Mouse (Mus musculus): ENCODE results near the gene Fat1. TPM values are rescaled to one million over a fixed set of nuclear protein-coding genes. Genes with fewer than 3 reads are reported as not detected.

Gene Fat1
- polyA plus RNA-seq, 1 experiment from 2014 or later: 0.78 TPM

GRCm38 (mm10) chr8:45010685-45011084 is 75.4 kb downstream of the Fat1 start:
- Histone ChIP-seq H3K4me1 (ENCODE audit: insufficient read depth) (no peaks in the 10 kb centered on the region), H3K9ac (replicated peaks) (no peak overlapping the region), H3K4me3 (ENCODE audit: low read depth, low read length) (no peak overlapping the region), H3K27me3 (ENCODE audit: insufficient read depth, low read length) (no peaks in the 10 kb centered on the region), H3K27ac (ENCODE audit: low read depth) (no peak overlapping the region), H3K36me3 (replicated peaks; ENCODE audit: insufficient read depth, low read length) (0 out of 2 replicates have a peak, but pooled peaks cover 3% of the 10 kb centered on the region), H3K9me3 (ENCODE audit: low read length) (no peaks in the 10 kb centered on the region; the same call in 1 of the 2 replicates), H3K4me2 (ENCODE audit: low read depth, low read length) (no peak overlapping the region)
- no peak for ATAC-seq
- 37% methylated on average over 4 of the region's 4 CpGs for WGBS (ENCODE audit: insufficient replicate concordance)
- TF ChIP-seq EP300 (IDR thresholded peaks at IDR 0.05; ENCODE audit: low read depth): no peak
- peak; percentile 51 for TF ChIP-seq CTCF (IDR thresholded peaks at IDR 0.05; ENCODE audit: low read depth)
- peak; percentile 29 for DNase-seq

GRCm38 (mm10) chr8:45011774-45012173 is 76.5 kb downstream of the Fat1 start:
- no peak overlapping the region for H3K27ac ChIP-seq (ENCODE audit: low read depth)
- no peak overlapping the region for H3K4me2 ChIP-seq (ENCODE audit: low read depth, low read length)
- DNase-seq: no peak
- H3K9me3 ChIP-seq (ENCODE audit: low read length): no peaks in the 10 kb centered on the region; the same call in 1 of the 2 replicates
- H3K4me1 ChIP-seq (ENCODE audit: insufficient read depth): no peaks in the 10 kb centered on the region
- H3K9ac ChIP-seq (replicated peaks): no peak overlapping the region
- no peak for ATAC-seq
- no peak overlapping the region for H3K4me3 ChIP-seq (ENCODE audit: low read depth, low read length)
- WGBS (ENCODE audit: insufficient replicate concordance): 83% methylated on average over 12 of the region's 12 CpGs
- H3K36me3 ChIP-seq (replicated peaks; ENCODE audit: insufficient read depth, low read length): 0 out of 2 replicates have a peak, but pooled peaks cover 3% of the 10 kb centered on the region
- H3K27me3 ChIP-seq (ENCODE audit: insufficient read depth, low read length): no peaks in the 10 kb centered on the region
- TF ChIP-seq EP300 (IDR thresholded peaks at IDR 0.05; ENCODE audit: low read depth) (no peak), CTCF (IDR thresholded peaks at IDR 0.05; ENCODE audit: low read depth) (no peak)

DNA sequence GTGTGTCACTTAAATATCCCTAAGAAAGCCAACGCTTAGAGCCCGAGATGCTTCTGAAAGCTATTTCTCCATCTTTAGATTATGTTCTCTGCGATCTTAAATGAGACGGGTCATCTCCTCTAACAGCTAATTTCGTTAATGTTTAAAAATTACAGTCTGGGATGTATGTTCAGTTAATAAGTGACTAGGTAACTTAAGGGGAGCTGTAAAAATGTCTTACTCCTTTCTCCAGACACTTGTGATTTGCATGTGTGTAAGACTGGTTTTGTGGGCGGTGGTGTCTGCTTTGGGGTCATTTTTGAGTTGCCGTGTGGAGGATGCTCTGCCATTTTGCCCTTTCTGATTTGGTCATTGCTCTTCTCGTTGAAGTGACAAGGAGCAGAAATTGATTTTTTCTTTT is 78.6 kb downstream of the Fat1 start:
- ATAC-seq (no peak), DNase-seq (no peak)
- H3K27ac ChIP-seq (ENCODE audit: low read depth): no peak overlapping the region
- H3K4me3 ChIP-seq (ENCODE audit: low read depth, low read length): no peak overlapping the region
- TF ChIP-seq EP300 (IDR thresholded peaks at IDR 0.05; ENCODE audit: low read depth) (no peak), CTCF (IDR thresholded peaks at IDR 0.05; ENCODE audit: low read depth) (no peak)
- no peaks in the 10 kb centered on the region for H3K27me3 ChIP-seq (ENCODE audit: insufficient read depth, low read length)
- no peak overlapping the region for H3K9ac ChIP-seq (replicated peaks)
- 81% methylated on average over 8 of the region's 8 CpGs for WGBS (ENCODE audit: insufficient replicate concordance)
- H3K4me2 ChIP-seq (ENCODE audit: low read depth, low read length): no peak overlapping the region
- peaks cover 11% of the 10 kb centered on the region; the same call in 1 of the 2 replicates for H3K36me3 ChIP-seq (replicated peaks; ENCODE audit: insufficient read depth, low read length)
- no peaks in the 10 kb centered on the region; the same call in 1 of the 2 replicates for H3K9me3 ChIP-seq (ENCODE audit: low read length)
- no peaks in the 10 kb centered on the region for H3K4me1 ChIP-seq (ENCODE audit: insufficient read depth)

- 79% methylated on average over 11 of the region's 11 CpGs for WGBS (ENCODE audit: insufficient replicate concordance)
- DNase-seq (no peak), ATAC-seq (no peak)
- Histone ChIP-seq H3K4me2 (ENCODE audit: low read depth, low read length) (no peak overlapping the region), H3K9ac (replicated peaks) (no peak overlapping the region), H3K27me3 (ENCODE audit: insufficient read depth, low read length) (no peaks in the 10 kb centered on the region), H3K4me3 (ENCODE audit: low read depth, low read length) (no peak overlapping the region), H3K9me3 (ENCODE audit: low read length) (no peaks in the 10 kb centered on the region; the same call in 1 of the 2 replicates), H3K27ac (ENCODE audit: low read depth) (no peak overlapping the region), H3K4me1 (ENCODE audit: insufficient read depth) (no peaks in the 10 kb centered on the region), H3K36me3 (replicated peaks; ENCODE audit: insufficient read depth, low read length) (peaks cover 11% of the 10 kb centered on the region; the same call in 1 of the 2 replicates)
- no peak for TF ChIP-seq CTCF (IDR thresholded peaks at IDR 0.05; ENCODE audit: low read depth)
Measured at GRCm38 (mm10) chr8:45014498-45015067, 79.3 kb downstream of the Fat1 start.

DNA sequence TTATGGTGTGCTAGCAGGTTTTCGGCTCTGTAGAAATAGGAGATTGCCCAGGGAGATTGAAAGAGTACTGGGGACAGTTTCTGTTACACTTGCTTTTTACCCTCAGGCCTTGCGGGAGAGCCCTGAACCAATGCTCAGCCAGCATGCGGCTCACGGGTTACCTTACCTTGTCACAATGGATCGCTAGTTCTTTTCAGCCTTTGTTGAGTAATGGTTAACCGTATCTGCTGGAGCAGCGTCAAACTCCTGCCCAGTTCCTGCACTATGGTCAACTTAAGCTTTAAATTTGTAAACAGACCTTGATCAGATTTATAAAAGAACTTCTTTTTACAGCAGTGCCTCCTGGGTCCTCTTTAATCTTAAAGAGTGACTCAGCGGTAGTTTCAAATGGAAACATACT is 80.6 kb downstream of the Fat1 start:
- H3K36me3 ChIP-seq (replicated peaks; ENCODE audit: insufficient read depth, low read length): peaks cover 8% of the 10 kb centered on the region; the same call in 1 of the 2 replicates
- ATAC-seq (no peak), DNase-seq (no peak)
- no peaks in the 10 kb centered on the region for H3K4me1 ChIP-seq (ENCODE audit: insufficient read depth)
- H3K27me3 ChIP-seq (ENCODE audit: insufficient read depth, low read length): no peaks in the 10 kb centered on the region
- H3K9ac ChIP-seq (replicated peaks): no peak overlapping the region
- H3K4me3 ChIP-seq (ENCODE audit: low read depth, low read length): no peak overlapping the region
- H3K9me3 ChIP-seq (ENCODE audit: low read length): no peaks in the 10 kb centered on the region
- no peak overlapping the region for H3K4me2 ChIP-seq (ENCODE audit: low read depth, low read length)
- no peak for TF ChIP-seq CTCF (IDR thresholded peaks at IDR 0.05; ENCODE audit: low read depth)
- TF ChIP-seq EP300 (IDR thresholded peaks at IDR 0.05; ENCODE audit: low read depth): no peak
- H3K27ac ChIP-seq (ENCODE audit: low read depth): no peak overlapping the region
- 82% methylated on average over 8 of the region's 8 CpGs for WGBS (ENCODE audit: insufficient replicate concordance)

- H3K4me3 ChIP-seq (ENCODE audit: low read depth, low read length): no peak overlapping the region
- H3K9ac ChIP-seq (replicated peaks): no peak overlapping the region
- H3K27ac ChIP-seq (ENCODE audit: low read depth): no peak overlapping the region
- TF ChIP-seq CTCF (IDR thresholded peaks at IDR 0.05; ENCODE audit: low read depth) (no peak), EP300 (IDR thresholded peaks at IDR 0.05; ENCODE audit: low read depth) (no peak)
- DNase-seq: no peak
- no peaks in the 10 kb centered on the region for H3K27me3 ChIP-seq (ENCODE audit: insufficient read depth, low read length)
- peaks cover 18% of the 10 kb centered on the region for H3K36me3 ChIP-seq (replicated peaks; ENCODE audit: insufficient read depth, low read length)
- peaks cover 6% of the 10 kb centered on the region for H3K9me3 ChIP-seq (ENCODE audit: low read length)
- H3K4me2 ChIP-seq (ENCODE audit: low read depth, low read length): no peak overlapping the region
- H3K4me1 ChIP-seq (ENCODE audit: insufficient read depth): no peaks in the 10 kb centered on the region
- 82% methylated on average over 5 of the region's 5 CpGs for WGBS (ENCODE audit: insufficient replicate concordance)
- no peak for ATAC-seq
Measured at GRCm38 (mm10) chr8:45019241-45019640, 84.0 kb downstream of the Fat1 start.

All from liver, postnatal 0 days (tissue).